Mouse (Mus musculus) retina, adult 2 months (tissue): ENCODE measurements around the gene Nr1h2.
A peak's percentile ranks its signal among the peaks of the same experiment; 100 is the strongest.

Experiments
- DNase-seq: peaks from one replicate; pipeline ENCODE4 v3.0.0-alpha.2; 2012; ENCODE audit warnings: low read depth, low spot score

The Nr1h2 gene

DNA sequence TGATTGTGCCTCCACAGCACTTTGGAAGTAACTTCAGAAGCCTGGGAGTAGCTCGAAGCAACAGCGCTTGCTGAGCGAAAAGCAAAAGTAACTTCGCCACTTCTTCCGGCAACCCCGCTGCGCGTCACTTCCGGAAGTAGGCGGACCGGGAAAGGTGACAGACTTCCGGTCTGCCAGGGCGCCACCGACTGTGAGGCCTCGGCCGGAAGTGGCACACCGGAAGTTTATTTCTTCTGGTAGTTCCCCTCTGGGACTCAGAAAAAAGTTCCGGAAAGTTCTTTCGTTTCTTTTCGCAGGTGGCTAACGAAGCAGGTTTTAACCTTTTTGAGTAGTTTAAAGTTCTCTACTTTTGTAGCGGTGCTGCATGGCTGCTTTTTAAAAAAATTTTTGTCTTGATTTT, at the start of gene Nr1h2:
Nr1h2 (minus strand) TSS at position 126 of the 400 bp plus-strand sequence.
- DNase-seq, result peak; percentile 93

- DNase-seq, result no peak
These were observed 49.6 kb upstream of the Nr1h2 start for GRCm38 (mm10) chr7:44603186-44603855.

DNA sequence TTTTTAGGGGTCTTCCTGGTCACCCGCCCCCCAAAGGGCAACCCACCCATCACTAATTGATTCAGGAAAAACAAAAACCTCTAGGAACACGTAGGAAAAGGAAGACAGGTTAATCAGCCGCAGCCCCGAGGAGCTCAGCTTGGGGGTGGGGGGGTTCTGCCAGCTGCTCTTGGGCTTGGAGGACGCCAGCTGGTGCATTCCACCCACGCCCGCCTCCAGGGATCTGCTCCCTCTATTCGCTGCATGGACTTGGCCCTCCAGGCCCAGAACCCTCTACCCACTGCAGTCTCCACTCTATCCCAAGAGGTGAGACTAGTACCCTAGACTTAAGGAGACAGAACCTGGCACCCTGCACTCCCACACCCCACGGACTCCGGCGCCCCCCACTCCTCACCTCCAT, 48.7 kb upstream of the Nr1h2 start:
- DNase-seq, result no peak

DNA sequence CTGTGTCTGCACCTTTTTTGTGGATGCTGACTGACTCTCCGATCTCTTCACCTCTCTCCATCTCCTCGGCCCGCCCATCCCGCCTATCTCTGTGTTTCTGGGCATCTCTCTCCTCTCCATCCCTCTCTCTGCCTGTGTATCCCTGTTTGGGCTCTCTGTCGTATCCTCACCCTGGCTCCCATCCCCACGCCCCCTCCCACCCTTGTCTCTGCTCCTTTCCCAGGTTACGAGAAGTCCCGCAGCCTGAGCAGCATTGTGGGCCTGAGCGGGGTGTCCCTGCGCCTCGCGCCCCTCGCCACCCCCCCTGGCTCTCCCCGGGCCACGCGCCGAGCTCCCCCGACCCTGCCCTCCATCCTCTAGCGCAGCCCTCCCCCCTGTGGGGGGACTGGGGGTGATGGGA, 47.9 kb upstream of the Nr1h2 start:
- DNase-seq, result no peak

DNA sequence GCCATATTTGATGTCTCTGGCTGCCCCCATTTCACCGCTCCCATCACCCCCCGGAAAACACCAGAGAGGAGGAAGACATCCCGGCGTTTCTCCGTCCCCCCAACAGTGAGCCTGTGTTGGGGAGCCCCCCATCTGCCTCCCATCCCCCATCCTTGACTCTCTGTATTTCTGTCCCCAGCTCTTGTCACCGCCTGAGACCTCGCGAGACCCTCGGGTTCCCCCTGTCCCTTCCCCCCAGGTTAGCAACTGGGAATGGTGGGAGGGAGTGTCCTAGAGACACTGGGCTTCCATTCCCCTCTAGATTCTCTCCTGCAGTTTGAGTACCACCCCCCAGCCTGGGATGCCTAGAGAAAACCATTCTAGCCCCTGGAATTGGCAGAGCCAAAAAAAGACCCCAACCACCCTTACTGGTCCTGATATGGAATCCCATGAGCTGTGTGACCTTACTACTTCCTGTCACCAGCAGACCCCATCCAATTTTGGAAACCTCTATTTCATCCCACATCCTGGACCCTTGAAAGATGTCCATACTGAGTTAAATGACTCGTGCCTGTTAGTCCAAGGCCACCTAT, 47.0 kb upstream of the Nr1h2 start:
- no peak for DNase-seq

DNA sequence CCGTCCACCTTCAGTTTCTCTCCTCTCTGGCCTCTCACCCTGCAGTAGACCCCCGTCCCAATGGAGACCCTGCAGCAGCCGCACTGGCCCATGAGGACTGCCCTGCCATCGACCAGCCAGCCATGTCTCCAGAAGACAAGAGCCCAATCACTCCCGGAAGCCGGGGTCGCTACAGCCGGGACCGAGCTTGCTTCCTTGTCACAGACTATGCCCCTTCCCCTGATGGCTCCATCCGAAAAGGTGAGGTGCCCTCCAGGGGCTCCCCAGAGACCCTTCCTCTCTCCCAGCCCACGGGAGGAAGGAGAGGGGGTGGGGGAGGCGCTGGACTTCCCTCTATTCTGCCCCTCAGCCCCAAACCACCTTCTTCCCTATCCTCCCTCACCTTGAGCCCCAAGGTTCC, 44.6 kb upstream of the Nr1h2 start:
- DNase-seq, result no peak

DNA sequence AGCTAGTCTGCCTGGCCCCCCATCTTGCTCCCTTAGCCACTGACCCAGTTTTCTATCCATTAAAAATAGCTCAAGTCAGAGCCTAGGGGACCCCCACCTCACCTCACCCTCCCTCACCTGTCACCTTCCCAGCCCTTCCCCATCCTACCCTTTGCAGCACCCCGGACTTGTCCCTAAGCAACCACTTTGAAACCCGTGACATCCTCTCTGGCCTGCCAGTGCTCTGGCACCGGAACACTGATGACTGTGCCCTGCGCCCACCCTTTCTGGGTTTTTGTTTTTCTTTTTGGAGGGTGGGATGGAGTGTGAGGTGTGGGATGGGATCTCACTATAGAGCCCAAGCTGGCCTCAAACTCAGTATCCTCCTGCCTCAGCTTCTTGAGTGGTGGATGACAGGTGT, 43.9 kb upstream of the Nr1h2 start:
- DNase-seq, result no peak

- no peak for DNase-seq
These were observed 43.3 kb upstream of the Nr1h2 start for GRCm38 (mm10) chr7:44596996-44597538.

- DNase-seq, result no peak
These were observed 42.3 kb upstream of the Nr1h2 start for GRCm38 (mm10) chr7:44596051-44596450.

DNA sequence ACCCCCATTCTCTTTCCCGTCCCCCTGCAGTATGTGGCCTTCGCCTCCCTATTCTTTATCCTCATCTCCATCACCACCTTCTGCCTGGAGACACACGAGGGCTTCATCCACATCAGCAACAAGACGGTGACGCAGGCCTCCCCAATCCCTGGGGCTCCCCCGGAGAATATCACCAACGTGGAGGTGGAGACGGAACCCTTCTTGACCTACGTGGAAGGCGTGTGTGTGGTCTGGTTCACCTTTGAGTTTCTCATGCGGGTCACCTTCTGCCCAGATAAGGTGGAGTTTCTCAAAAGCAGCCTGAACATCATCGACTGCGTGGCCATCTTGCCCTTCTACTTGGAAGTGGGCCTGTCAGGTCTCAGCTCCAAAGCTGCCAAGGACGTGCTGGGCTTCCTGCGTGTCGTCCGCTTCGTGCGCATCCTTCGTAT, 41.4 kb upstream of the Nr1h2 start:
- no peak for DNase-seq

GRCm38 (mm10) chr7:44594291-44594690, 40.5 kb upstream of the Nr1h2 start:
- DNase-seq, result no peak

GRCm38 (mm10) chr7:44593775-44594174, 40.0 kb upstream of the Nr1h2 start:
- DNase-seq, result peak; percentile 63

- DNase-seq, result no peak
These were observed 39.3 kb upstream of the Nr1h2 start for GRCm38 (mm10) chr7:44593051-44593450.

DNA sequence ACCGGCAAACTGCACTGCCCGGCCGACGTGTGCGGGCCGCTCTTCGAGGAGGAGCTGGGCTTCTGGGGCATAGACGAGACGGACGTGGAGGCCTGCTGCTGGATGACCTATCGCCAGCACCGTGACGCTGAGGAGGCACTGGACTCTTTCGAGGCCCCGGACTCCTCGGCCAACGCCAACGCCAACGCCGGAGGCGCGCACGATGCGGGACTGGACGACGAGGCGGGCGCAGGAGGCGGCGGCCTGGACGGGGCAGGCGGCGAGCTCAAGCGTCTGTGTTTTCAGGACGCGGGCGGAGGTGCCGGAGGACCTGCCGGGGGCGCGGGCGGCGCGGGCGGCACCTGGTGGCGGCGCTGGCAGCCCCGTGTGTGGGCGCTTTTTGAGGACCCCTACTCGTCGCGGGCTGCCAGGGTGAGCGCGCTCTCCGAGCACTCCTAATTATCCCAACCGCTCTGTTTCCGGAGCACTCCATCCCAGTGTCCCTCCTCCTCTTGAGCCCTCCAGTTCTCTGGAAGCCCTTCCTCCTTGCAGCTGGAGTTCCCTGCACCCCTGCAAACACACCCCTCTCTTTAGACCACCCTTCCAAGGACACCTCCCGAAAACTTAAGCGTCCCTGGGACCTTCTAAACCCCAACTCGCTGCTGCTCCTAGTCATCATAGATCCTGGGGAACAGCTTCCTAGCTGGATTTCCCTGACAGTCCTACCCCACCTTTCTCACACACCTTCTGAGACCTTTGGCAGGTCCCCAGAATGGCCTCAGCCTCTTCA, 37.8 kb upstream of the Nr1h2 start:
- DNase-seq, result no peak

DNA sequence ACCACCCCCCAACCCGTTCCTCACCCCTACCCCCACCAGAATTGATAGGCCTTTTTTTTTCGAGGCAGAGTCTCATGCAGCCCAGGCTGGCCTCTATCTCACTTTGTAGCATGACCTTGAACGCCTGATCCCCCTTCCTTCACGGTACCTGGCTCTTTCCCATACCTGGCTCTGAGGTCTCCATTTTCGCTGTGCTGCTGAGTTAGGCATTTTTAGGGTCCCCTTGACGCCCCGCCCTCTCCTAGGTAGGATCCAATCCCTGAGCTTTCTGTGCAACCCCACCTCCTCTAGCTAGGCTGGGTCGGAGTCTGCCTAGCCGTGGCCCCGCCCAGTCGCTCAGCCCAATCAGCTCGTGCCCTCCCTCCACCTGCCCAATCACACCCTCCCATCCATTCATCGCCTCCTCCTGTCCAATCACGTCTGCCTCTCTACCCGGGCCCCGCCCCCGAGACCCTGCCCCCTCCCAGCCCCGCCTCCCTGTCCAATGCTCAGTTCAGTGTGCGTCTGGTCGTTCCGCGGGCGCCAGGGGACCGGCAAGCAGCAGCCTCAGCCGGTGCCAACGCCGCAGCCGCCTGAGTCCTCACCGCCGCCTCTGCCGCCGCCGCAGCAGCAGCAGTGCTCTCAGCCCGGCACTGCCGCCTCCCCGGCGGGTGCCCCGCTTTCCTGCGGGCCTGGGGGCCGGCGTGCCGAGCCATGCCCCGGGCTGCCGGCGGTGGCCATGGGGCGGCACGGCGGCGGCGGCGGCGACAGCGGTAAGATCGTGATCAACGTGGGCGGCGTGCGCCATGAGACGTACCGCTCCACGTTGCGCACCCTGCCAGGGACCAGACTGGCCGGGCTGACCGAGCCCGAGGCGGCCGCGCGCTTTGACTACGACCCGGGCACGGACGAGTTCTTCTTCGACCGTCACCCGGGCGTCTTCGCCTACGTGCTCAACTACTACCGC, 36.9 kb upstream of the Nr1h2 start, which contains the start of gene Kcnc3:
Kcnc3 (plus strand) TSS at position 263 of the 946 bp plus-strand sequence.
- DNase-seq, result peak; percentile 91

- DNase-seq, result no peak
These were observed 36.2 kb upstream of the Nr1h2 start for GRCm38 (mm10) chr7:44589946-44590345.

- peak; percentile 69 for DNase-seq
These were observed 35.4 kb upstream of the Nr1h2 start for GRCm38 (mm10) chr7:44589149-44589548.

DNA sequence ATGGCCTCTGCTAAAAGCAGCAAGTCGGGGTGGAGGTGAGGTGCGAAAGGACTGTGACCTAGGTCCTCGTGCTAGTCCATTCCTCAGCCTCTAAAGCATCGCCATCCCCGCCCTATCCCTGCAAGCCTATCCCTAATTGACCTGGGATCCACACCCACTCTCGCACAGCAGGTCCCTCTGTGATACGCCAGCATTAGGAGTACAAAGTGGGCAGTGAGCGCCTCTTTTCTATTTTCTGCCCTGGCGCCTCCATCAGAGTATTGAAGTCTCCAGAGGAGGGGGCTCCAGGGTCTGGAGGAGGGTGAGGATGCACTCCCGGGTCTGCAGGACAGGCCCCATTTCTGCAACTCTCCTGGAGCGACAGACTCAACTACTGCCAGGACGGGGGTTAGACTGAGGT, 34.6 kb upstream of the Nr1h2 start:
- DNase-seq, result no peak

GRCm38 (mm10) chr7:44587676-44588075, 33.9 kb upstream of the Nr1h2 start:
- no peak for DNase-seq

DNA sequence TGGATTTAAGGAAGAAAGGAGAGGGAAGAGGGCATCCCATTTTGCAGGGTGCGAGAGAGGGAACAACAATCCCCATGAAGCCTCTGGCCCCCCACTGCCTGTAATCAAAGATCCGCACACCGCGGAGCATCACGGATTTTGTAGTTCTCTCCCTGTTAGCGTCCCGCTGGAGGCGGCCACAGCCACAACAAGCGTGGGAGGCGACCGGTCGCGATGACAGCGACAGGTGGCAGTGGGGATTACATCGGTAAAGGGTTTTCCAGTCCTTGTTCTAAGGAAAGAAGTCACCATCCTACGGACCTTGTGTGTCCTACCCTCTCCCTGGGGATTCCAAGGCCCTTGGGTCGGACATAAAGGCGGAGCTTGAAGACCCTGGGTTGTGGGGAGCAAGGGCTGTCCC, 33.2 kb upstream of the Nr1h2 start:
- DNase-seq, result peak; percentile 85

DNA sequence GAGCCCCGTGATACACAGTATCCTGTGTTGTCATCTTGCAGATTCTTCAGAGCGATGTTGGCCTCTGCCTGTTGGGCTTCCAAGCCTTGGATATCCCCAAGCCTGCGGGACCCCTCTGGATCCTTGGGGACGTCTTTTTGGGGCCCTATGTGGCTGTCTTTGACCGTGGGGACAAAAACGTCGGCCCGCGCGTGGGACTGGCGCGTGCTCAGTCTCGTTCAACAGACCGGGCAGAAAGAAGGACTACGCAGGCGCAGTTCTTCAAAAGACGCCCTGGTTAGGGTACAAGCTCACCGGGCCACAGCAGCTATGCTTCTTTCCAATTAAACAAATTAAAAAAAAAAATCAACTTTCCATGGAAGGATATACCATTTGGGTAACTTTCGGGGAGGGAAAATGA, 32.8 kb upstream of the Nr1h2 start:
- no peak for DNase-seq
